Mouse (Mus musculus): Measurements from ENCODE around the gene Xrcc4. TPM values are rescaled to one million over a fixed set of nuclear protein-coding genes. Genes with fewer than 3 reads are reported as not detected.
A peak's percentile ranks its signal among the peaks of the same experiment; 100 is the strongest.

Gene Xrcc4
- polyA plus RNA-seq, 1 experiment from 2014 or later = 15.8 TPM

DNA sequence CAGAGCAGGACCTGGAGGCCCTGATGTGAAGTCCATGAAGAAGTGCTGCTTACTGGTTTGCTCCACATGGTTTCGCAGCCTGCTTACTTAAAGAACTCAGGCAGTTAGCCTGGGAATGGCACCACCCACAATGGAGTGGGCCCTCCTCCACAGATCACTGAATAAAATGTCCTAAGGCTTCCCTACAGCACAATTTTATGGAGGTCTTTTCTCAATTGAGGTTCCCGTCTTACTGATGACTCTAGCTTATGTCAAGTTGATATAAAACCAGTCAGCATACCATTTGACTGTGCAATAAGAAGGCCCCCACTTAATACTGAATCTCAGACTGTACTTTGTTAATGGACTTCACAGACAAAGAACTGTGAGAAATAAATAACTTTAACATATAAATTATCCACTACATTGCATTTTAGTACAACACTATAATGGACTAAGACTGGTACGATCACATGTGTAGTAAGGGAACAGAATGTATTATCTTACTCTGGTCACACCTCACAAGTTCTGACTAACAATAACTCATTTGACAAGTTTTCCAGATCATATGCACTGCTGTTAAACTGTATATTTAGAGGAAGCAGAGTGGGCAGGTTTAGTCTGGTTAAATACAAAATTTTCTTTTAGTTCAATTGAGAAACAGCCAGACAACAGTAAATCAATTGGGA, 170.5 kb downstream of the Xrcc4 start:
- H3K9me3 ChIP-seq = no peaks in the 10 kb centered on the region

DNA sequence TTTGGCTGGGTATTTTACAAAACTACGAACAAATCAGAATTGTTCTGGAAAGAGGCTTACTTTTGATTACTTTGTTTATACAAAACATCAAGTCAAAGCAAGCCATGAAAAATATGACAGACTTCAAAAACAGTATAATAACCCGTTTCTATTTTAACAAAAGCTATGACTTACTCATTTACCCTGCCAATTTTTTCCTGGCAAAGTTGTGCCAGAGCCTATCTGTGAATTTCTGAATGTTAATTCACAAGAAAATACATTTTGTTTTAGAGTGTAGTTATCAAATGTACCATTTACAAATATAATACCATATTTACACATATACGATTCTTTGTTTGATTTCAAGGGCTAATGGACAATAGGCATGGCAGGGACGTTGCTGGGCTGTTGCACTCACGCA, 175.1 kb downstream of the Xrcc4 start:
- Histone ChIP-seq H3K9ac (no peak overlapping the region), H3K36me3 (no peaks in the 10 kb centered on the region), H3K27me3 (no peaks in the 10 kb centered on the region), H3K27ac (replicated peaks) (no peak overlapping the region), H3K4me2 (no peak overlapping the region), H3K9me3 (no peaks in the 10 kb centered on the region), H3K4me3 (no peak overlapping the region), H3K4me1 (replicated peaks) (no peaks in the 10 kb centered on the region)
- no peak for ATAC-seq (ENCODE audit: low read depth)
- 93% methylated on average over 5 of the region's 5 CpGs for WGBS

More for the DNA sequence above, 170.5 kb downstream of the Xrcc4 start:
- Histone ChIP-seq H3K36me3 (no peaks in the 10 kb centered on the region), H3K9ac (no peak overlapping the region), H3K27me3 (no peaks in the 10 kb centered on the region), H3K4me3 (no peak overlapping the region), H3K4me2 (no peak overlapping the region), H3K4me1 (replicated peaks) (no peaks in the 10 kb centered on the region), H3K27ac (replicated peaks) (no peak overlapping the region)
- ATAC-seq (ENCODE audit: low read depth) = no peak
- 74% methylated on average over 3 of the region's 3 CpGs for WGBS

DNA sequence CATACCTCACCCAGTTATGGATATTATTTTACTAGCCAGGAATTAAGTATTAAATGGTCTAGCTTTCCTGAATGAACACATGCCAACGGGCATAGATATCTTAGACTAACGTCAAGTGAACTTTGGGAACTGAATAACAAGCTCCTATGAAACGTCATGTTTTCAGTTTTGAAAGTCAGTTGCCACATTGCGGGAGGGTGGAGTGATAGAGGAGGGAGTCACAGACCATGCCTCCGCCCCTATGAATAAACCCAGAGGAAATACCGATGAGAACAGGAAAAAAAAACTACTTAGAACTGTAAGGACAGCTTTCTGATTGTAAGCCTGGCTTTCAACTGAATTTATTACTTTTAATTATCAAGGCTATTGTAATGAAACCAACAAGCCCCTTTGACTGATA, 175.5 kb downstream of the Xrcc4 start:
- no peak overlapping the region for H3K4me2 ChIP-seq
- no peak overlapping the region for H3K9ac ChIP-seq
- H3K27me3 ChIP-seq = no peaks in the 10 kb centered on the region
- H3K36me3 ChIP-seq = no peaks in the 10 kb centered on the region
- 82% methylated on average over 6 of the region's 6 CpGs for WGBS
- ATAC-seq (ENCODE audit: low read depth) = no peak
- no peaks in the 10 kb centered on the region for H3K9me3 ChIP-seq
- H3K4me1 ChIP-seq (replicated peaks) = no peaks in the 10 kb centered on the region
- H3K27ac ChIP-seq (replicated peaks) = no peak overlapping the region
- no peak overlapping the region for H3K4me3 ChIP-seq

DNA sequence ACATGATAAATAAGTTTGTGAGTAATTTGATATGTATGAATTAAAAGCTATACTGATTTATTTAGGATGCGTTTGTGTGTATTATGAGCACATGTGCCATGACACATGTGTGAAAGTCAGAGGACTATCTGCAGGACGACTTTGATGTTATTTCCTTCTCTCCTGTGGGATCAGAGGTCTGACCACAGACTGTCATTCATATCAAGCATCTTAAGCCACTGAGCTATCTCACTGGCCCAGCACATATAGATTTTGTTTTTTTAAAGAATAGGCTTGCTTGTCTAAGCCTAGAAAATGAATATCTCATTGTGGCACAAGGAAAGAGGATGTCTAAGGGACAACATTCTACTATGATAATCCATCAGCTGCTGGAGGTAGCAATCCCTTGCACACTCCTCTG, 183.3 kb downstream of the Xrcc4 start:
- 78% methylated on average over 2 of the region's 2 CpGs for WGBS
- Histone ChIP-seq H3K27ac (replicated peaks) (no peak overlapping the region), H3K4me1 (replicated peaks) (no peaks in the 10 kb centered on the region), H3K9me3 (no peaks in the 10 kb centered on the region), H3K4me3 (no peak overlapping the region), H3K4me2 (no peak overlapping the region), H3K36me3 (no peaks in the 10 kb centered on the region), H3K27me3 (no peaks in the 10 kb centered on the region), H3K9ac (no peak overlapping the region)
- no peak for ATAC-seq (ENCODE audit: low read depth)

DNA sequence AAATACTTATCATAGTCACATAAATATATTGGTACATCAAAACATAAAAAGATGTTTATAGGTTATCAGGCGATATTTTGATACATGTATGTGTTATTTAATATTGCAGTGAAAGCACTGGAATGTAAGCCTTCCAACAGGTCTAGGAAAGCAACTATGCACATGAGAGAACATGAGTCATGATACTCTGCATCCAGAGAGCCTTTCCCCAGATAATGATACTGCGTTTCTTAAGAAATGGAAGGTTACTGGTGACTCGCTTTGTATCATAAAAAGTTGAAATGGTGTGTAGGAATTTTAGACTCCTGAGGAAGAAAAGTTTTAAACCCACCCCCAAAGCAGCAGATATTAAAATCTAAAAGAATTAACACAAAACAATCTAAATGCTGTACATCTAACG, 190.3 kb downstream of the Xrcc4 start:
- Histone ChIP-seq H3K4me3 (no peak overlapping the region), H3K4me1 (replicated peaks) (no peaks in the 10 kb centered on the region), H3K4me2 (no peak overlapping the region), H3K9ac (no peak overlapping the region), H3K36me3 (no peaks in the 10 kb centered on the region), H3K27me3 (no peaks in the 10 kb centered on the region), H3K27ac (replicated peaks) (no peak overlapping the region), H3K9me3 (no peaks in the 10 kb centered on the region)
- 94% methylated on average over 4 of the region's 4 CpGs for WGBS
- no peak for ATAC-seq (ENCODE audit: low read depth)

DNA sequence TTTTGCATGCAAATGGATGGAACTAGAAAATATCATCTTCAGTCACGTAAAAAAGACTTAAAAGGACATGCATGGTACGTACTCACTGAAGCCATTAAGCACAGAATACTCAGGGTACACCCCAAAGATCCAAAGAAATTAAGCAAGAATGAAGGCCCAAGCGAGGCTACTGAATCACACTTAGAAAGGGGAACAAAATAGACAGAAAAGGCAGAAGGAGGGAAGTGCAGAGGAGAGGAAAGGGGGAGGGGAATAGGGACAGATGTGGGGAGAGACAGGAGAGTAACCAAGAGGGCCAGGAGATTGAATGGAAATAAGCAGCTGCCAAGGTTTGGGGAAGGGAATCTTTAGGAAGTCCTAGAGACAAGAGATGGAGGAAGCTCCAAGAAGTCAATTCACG, 197.3 kb downstream of the Xrcc4 start:
- H3K4me1 ChIP-seq (replicated peaks) = no peaks in the 10 kb centered on the region
- no peaks in the 10 kb centered on the region for H3K9me3 ChIP-seq
- H3K27ac ChIP-seq (replicated peaks) = no peak overlapping the region
- no peak overlapping the region for H3K4me3 ChIP-seq
- H3K36me3 ChIP-seq = no peaks in the 10 kb centered on the region
- no peak for ATAC-seq (ENCODE audit: low read depth)
- H3K9ac ChIP-seq = no peak overlapping the region
- H3K4me2 ChIP-seq = no peak overlapping the region
- 88% methylated on average over 4 of the region's 4 CpGs for WGBS
- H3K27me3 ChIP-seq = no peaks in the 10 kb centered on the region

DNA sequence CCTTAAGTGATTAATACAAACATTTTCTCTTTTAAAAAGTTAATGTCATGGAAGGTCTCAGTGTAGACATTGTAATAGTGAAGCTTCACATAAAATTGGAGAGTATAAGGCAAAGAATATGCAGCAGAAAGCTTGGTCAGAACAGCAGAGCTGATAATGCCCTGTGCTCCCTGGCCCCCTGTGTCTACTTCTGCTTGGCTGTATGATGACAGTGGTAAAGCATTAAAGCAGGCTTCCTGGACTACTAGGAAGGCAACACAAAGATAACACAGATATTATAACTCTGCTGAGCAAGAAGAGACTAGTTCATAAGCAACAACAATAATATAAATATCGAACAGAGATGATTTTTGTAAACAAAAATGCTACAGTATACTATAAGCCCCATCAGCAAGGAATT, 199.2 kb downstream of the Xrcc4 start:
- no peak for ATAC-seq (ENCODE audit: low read depth)
- H3K27me3 ChIP-seq = no peaks in the 10 kb centered on the region
- no peak overlapping the region for H3K9ac ChIP-seq
- no peaks in the 10 kb centered on the region for H3K36me3 ChIP-seq
- no peaks in the 10 kb centered on the region for H3K9me3 ChIP-seq
- 96% methylated on average over 1 of the region's 1 CpGs for WGBS
- no peak overlapping the region for H3K4me2 ChIP-seq
- H3K4me1 ChIP-seq (replicated peaks) = no peaks in the 10 kb centered on the region
- no peak overlapping the region for H3K4me3 ChIP-seq
- no peak overlapping the region for H3K27ac ChIP-seq (replicated peaks)

DNA sequence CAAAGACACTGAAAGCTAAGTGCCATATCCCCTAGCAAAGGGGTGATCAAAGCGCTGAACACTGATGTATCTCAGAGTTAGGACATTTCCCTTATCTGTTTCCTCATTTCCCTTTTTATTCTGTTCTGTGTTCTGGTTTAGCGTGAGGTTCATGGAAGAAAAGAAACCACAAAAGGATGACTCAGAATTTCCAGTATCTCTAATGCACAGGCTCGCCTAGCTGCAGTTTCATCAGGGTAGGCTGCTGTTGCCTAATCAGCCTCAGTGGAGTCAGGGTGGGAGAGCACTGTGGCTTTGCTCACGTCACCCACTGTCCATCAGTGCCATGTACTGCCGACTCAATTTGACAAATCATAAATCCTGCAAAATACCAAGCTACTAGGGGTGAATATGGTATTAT, 200.3 kb downstream of the Xrcc4 start:
- no peak for ATAC-seq (ENCODE audit: low read depth)

DNA sequence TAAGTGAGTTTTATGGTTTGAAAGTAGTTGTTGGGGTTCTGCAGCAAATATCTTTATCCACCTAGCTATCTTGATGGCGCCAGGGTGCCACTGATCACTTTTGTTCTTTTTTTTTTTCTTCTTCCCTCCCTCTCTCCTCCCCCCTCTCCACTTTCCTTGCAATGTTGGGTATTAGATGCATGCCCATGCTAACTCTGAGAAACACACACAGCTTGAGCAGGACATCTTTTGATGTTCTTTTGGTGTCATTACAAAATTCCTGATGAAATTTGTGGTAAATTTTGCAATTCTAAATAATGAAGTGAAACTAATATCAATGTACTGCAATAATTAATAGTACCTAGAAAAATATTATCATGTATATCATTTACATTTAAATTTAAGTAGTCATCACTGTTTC, 205.9 kb downstream of the Xrcc4 start:
- Histone ChIP-seq H3K27ac (replicated peaks) (no peak overlapping the region), H3K9me3 (no peaks in the 10 kb centered on the region), H3K36me3 (no peaks in the 10 kb centered on the region), H3K9ac (no peak overlapping the region), H3K4me2 (no peak overlapping the region), H3K4me1 (replicated peaks) (peaks cover 12% of the 10 kb centered on the region), H3K27me3 (no peaks in the 10 kb centered on the region), H3K4me3 (no peak overlapping the region)
- WGBS = 73% methylated on average over 1 of the region's 1 CpGs
- ATAC-seq (ENCODE audit: low read depth) = no peak

More for the DNA sequence above, 200.3 kb downstream of the Xrcc4 start:
- Histone ChIP-seq H3K9me3 (no peaks in the 10 kb centered on the region), H3K36me3 (no peaks in the 10 kb centered on the region), H3K4me3 (no peak overlapping the region), H3K4me2 (no peak overlapping the region), H3K9ac (no peak overlapping the region), H3K27me3 (no peaks in the 10 kb centered on the region), H3K4me1 (replicated peaks) (no peaks in the 10 kb centered on the region), H3K27ac (replicated peaks) (no peak overlapping the region)
- WGBS = 67% methylated on average over 5 of the region's 5 CpGs

DNA sequence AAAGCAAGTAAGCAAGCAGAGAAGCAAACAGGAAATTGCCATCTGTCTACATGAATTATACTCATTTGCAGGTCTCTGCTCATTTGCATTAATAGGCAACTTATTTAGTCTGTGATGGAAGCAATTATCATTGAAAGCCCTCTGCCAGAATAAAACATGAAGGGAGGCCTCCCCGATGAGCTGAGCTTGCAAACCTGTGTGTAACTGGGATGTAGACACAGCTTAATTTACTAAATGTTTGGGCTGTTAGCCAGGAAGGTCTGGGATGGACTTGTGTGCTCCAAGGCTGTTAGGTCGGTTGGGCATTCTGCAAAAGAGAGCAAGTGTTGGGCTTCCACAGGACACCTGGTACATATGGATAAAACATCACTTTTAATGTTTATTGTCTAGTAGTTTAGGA, 208.1 kb downstream of the Xrcc4 start:
- ATAC-seq (ENCODE audit: low read depth) = no peak
- Histone ChIP-seq H3K27me3 (no peaks in the 10 kb centered on the region), H3K9me3 (no peaks in the 10 kb centered on the region), H3K4me2 (no peak overlapping the region), H3K4me1 (replicated peaks) (peaks cover 15% of the 10 kb centered on the region), H3K9ac (no peak overlapping the region), H3K4me3 (no peak overlapping the region), H3K27ac (replicated peaks) (no peak overlapping the region), H3K36me3 (no peaks in the 10 kb centered on the region)
- WGBS = 34% methylated on average over 2 of the region's 2 CpGs

DNA sequence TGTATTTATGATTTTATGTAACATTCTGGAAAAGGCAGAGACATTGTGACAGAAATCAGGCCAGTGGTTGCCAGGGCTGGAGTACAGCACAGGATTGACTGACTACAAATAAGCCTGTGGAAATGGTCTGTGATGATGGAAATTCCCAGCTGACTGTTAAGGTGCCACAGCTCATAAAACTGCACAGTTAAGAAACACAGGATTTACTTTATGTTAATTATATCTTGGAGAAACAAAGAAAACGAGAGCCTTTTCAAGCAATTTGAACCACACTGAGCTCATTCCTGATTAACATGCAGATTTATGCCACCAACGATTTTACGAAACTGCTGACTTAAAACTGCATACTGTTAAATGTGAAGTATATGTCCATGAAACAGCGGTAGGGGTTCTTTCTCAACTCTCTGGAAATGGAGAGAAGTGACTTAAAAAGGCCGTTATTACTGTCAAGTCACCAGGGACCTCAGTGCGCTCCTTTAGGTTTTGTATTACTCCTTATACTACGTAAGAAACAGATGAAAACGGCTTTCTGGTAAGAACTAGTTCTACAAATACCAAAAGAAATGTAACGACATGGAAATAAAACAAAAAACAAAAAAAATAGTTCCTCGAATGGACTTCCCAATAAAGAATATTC, 210.5 kb downstream of the Xrcc4 start:
- ATAC-seq (ENCODE audit: low read depth) = peak; percentile 72
- no peaks in the 10 kb centered on the region for H3K27me3 ChIP-seq
- H3K36me3 ChIP-seq = no peaks in the 10 kb centered on the region
- H3K9me3 ChIP-seq = no peaks in the 10 kb centered on the region
- H3K9ac ChIP-seq = no peak overlapping the region
- peaks cover 15% of the 10 kb centered on the region for H3K4me1 ChIP-seq (replicated peaks)
- H3K4me3 ChIP-seq = no peak overlapping the region
- H3K4me2 ChIP-seq = no peak overlapping the region
- H3K27ac ChIP-seq (replicated peaks) = 0 out of 2 replicates have a peak overlapping the region, but pooled peaks have one; percentile 13
- WGBS = 54% methylated on average over 10 of the region's 10 CpGs

DNA sequence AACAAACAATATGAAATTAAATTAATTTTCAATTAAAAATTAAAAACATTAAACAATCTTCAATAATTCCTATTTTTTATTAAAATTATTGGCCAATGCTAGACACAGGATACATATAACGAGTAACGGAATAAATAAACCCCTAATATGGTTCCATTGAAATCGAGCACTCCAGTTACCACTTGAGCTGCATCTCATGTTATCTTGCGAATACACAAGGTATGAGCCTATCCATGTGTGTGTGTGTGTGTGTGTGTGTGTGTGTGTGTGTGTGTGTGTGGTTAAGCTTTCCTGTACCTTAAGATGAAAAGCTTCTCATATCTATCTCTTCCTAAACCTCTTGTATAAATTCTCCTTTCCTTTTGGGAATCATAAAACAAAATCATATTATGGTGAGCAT, 213.9 kb downstream of the Xrcc4 start:
- Histone ChIP-seq H3K9ac (no peak overlapping the region), H3K4me3 (no peak overlapping the region), H3K9me3 (no peaks in the 10 kb centered on the region), H3K4me1 (replicated peaks) (peaks cover 9% of the 10 kb centered on the region), H3K27ac (replicated peaks) (no peak overlapping the region), H3K27me3 (no peaks in the 10 kb centered on the region), H3K4me2 (no peak overlapping the region), H3K36me3 (no peaks in the 10 kb centered on the region)
- no peak for ATAC-seq (ENCODE audit: low read depth)
- WGBS = 92% methylated on average over 4 of the region's 4 CpGs

DNA sequence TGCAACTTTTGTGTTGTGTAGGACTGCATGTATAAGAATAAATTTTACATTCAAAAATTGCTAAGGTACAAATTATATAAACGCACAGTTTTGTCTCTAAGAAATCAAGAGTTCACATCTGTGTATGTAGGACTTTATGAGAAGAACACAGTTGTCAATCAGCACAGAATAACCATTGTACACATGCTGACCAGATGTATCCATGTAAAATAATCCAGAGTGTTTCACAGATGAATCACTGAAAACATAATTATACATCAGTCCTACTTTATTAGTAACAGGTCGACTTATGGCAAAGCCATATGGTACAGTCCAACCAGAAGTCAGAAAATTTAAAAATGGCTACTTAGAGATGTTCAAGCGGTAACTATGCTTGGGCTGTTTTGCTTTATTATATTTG, 216.7 kb downstream of the Xrcc4 start:
- WGBS = 83% methylated on average over 3 of the region's 3 CpGs
- Histone ChIP-seq H3K9ac (no peak overlapping the region), H3K9me3 (no peaks in the 10 kb centered on the region), H3K4me3 (no peak overlapping the region), H3K4me1 (replicated peaks) (no peaks in the 10 kb centered on the region), H3K4me2 (no peak overlapping the region), H3K27me3 (no peaks in the 10 kb centered on the region), H3K27ac (replicated peaks) (no peak overlapping the region), H3K36me3 (no peaks in the 10 kb centered on the region)
- ATAC-seq (ENCODE audit: low read depth) = no peak

Measured in neural tube, embryonic 13.5 days (tissue).